Mouse (Mus musculus): ENCODE measurements at regions not wholly inside any gene's neighbourhood (a gene's known extent, or its start where the extent isn't known, plus 50 kb on each side); places are given as distances from the start of the nearest gene placed in this dataset.

GRCm38 (mm10) chr8:8044296-8044695 lies 616.7 kb downstream of the Efnb2 start:
- no peak for TF ChIP-seq POLR2A (IDR thresholded peaks at IDR 0.05; ENCODE audit: borderline replicate concordance, extremely low read depth, low read depth, low read length)
- TF ChIP-seq CTCF (IDR thresholded peaks at IDR 0.05; ENCODE audit: insufficient read depth, low read length): no peak
